Mouse (Mus musculus): Measurements from ENCODE around the gene Noto. TPM values are rescaled to one million over a fixed set of nuclear protein-coding genes. Genes with fewer than 3 reads are reported as not detected.

The Noto gene
- polyA plus RNA-seq (2015; fragmentation: Nextera tagmentation; extraction: Ambion mirVana), result not detected in 2 replicates

DNA sequence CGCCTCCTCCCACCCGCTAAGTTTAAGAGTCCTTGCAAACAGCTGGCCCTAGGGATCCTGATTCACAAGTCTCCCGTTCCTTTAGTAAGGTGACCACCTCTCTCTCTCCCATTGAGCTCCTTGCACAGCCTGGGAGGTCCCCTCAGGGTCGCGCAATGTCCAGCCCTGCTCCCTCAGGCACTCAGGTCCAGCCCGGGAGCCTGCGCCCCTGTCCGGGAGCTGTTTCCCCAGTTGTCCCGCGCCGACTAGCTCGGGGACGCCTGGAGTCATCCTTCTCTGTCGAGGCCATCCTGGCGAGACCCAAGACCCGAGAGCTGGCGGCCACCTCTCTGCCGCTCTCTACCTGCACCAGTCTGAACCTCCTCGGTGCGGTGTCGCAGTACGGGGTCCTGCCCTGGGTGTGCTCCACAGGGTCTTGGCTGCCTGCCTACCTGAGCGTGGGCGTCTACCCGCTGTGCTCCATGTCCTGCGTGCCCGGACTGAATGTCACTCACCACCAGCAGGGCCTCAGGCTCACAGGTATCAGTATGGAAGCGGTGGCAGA, at the start of gene Noto:
Gene Noto (plus strand): TSS at position 51 of the 544 bp plus-strand sequence.
- Histone ChIP-seq H3K4me2 (replicated peaks) (no peak within 1 kb of the TSS), H3K27ac (replicated peaks) (no peak within 1 kb of the TSS), H3K9ac (no peak within 1 kb of the TSS), H3K4me3 (replicated peaks) (no peak within 1 kb of the TSS), H3K4me1 (no peaks in the 10 kb centered on the region), H3K27me3 (peaks cover 12% of the 10 kb centered on the region), H3K9me3 (replicated peaks) (no peaks in the 10 kb centered on the region), H3K36me3 (no peaks in the 10 kb centered on the region)
- ATAC-seq (ENCODE audit: insufficient number of reproducible peaks, low FRiP score, low TSS enrichment, low read depth), result no peak
- 12% methylated on average over 28 of the region's 28 CpGs for WGBS

DNA sequence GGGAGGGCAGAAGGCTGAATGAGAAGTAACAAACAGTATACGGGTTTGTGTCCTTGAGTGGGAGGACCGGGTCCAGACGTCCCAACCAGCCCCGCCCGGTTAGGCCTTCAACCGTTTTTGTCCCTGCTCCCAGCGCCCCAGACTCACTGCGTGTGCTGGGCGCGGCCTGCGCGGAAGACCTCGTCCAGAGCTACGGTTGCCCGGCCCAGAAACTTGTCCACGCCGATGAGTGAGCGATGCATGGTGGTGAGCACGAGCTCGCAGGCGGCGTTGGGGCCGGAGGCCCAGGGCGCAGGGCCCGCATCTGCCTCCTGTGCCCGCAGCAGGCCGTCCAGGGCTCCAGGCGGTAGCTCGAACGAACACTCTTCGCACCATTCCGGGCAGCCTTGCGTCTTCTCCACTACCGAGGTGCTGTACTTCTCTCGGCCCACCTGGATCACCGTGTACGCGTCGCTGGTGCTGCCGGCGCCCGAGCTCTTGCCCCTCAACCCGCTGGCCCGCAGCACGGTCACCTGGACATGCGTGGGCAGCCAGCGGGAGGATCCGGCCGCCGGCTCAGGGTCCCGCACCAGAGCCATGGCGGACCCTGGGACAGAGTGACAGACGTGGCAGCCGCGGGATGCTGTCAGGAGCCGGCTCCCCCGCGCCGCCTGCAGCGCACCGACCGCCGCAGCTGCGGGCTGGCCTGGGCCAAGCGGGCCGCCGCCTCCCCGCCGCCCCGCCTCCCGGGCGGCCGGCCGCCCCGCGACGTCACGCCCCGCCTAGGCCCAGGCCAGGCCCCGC, 49.5 kb upstream of the Noto start, which contains the start of gene Rab11fip5:
Gene Rab11fip5 (minus strand): TSS at position 684 of the 783 bp plus-strand sequence.
- H3K9ac ChIP-seq, result peak within 1 kb of the TSS; percentile 83
- WGBS, result 2% methylated on average over 80 of the region's 80 CpGs
- 0 out of 2 replicates have a peak, but pooled peaks cover 4% of the 10 kb centered on the region for H3K36me3 ChIP-seq
- H3K4me1 ChIP-seq, result peaks cover 49% of the 10 kb centered on the region
- peak within 1 kb of the TSS; percentile 89 for H3K4me3 ChIP-seq (replicated peaks)
- ATAC-seq (ENCODE audit: insufficient number of reproducible peaks, low FRiP score, low TSS enrichment, low read depth), result no peak
- no peaks in the 10 kb centered on the region for H3K9me3 ChIP-seq (replicated peaks)
- peak within 1 kb of the TSS; percentile 77 for H3K27ac ChIP-seq (replicated peaks)
- H3K4me2 ChIP-seq (replicated peaks), result peak within 1 kb of the TSS; percentile 87
- H3K27me3 ChIP-seq, result no peaks in the 10 kb centered on the region

DNA sequence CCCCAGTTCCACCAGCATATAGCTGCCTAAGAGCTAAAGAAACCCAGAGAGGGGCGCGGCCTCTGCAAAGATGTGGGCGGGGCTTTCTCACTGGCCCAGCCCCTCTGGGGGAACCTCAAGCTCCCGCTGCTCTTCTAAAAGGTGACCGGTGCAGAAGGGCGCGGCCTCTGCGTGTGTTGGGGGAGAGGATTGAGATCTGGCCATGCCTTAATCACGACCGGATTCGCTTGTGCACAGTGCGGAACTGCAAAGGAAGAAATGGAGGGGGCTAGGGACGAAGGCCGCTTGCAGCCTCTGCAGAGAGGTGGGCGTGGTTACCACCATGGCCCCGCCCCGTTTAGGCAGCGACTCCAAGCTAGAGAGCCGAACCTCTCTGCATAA, 49.0 kb upstream of the Noto start:
- Histone ChIP-seq H3K27ac (replicated peaks) (0 out of 2 replicates have a peak overlapping the region, but pooled peaks have one; percentile 55), H3K9ac (no peak overlapping the region; the same call in 1 of the 2 replicates)

DNA sequence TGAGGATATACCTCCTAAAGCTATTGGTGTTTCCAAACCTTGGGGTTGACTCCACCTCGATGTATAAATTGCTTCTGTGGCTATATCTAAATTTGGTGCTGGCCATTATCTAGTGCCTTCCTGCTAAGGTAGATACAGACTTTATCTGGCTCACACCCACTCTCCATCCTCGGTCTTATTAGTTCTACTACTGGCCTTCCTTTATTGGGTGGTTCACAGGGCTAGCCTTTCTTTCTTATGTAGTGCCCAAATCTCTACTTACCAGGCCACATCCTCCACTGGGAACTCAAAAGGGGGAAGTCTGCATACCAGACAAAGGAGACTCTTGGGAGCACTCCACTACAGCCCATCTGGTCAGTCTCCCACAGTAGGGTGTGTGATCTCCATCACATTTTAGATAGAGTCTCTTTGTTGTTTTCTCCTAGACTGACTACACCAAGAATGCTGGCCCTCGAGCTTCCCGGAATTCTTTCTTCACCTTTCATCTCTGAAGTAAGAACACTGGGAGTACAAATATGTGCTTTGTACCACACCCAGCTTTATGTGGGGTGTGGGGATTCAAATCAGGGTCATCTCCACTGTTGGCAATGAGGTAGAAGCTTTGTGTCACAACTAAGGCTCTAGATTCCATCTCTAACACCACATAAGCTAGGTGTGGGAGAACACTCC, 46.5 kb upstream of the Noto start:
- ATAC-seq (ENCODE audit: insufficient number of reproducible peaks, low FRiP score, low TSS enrichment, low read depth), result no peak
- Histone ChIP-seq H3K4me2 (replicated peaks) (no peak overlapping the region), H3K27ac (replicated peaks) (no peak overlapping the region), H3K36me3 (no peaks in the 10 kb centered on the region), H3K9ac (no peak overlapping the region), H3K27me3 (no peaks in the 10 kb centered on the region; the same call in 1 of the 2 replicates), H3K4me1 (peaks cover 28% of the 10 kb centered on the region), H3K9me3 (replicated peaks) (no peaks in the 10 kb centered on the region), H3K4me3 (replicated peaks) (no peak overlapping the region)
- WGBS, result 64% methylated on average over 4 of the region's 4 CpGs

More for the DNA sequence above, 49.0 kb upstream of the Noto start:
- Histone ChIP-seq H3K9me3 (replicated peaks) (no peaks in the 10 kb centered on the region), H3K36me3 (0 out of 2 replicates have a peak, but pooled peaks cover 4% of the 10 kb centered on the region), H3K4me3 (replicated peaks) (peak overlapping the region; percentile 89), H3K27me3 (no peaks in the 10 kb centered on the region), H3K4me1 (peaks cover 43% of the 10 kb centered on the region), H3K4me2 (replicated peaks) (peak overlapping the region; percentile 87)
- peak; percentile 97 for ATAC-seq (ENCODE audit: insufficient number of reproducible peaks, low FRiP score, low TSS enrichment, low read depth)
- WGBS, result under 1% methylated on average over 19 of the region's 19 CpGs

DNA sequence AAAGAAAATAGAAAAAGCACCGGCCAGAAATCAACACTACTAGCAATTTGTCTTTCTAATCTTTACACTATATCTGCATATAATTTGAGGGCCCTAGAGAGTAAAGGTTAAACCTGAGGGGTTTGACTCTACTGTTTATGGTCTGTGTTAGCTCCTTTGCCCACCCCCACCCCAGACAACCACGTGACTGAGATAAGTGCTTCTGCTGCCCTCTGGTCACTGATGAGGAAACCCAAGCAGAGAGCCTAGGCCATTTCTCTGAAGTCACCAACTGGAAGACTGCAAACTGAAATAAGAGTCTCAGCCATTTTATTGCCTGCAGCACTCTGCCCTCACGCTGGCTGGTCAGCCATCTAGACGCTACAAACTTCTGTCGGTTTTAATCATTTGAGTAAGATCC, 45.8 kb upstream of the Noto start:
- Histone ChIP-seq H3K9ac (no peak overlapping the region), H3K36me3 (no peaks in the 10 kb centered on the region), H3K27me3 (no peaks in the 10 kb centered on the region; the same call in 1 of the 2 replicates), H3K27ac (replicated peaks) (no peak overlapping the region), H3K4me3 (replicated peaks) (no peak overlapping the region), H3K9me3 (replicated peaks) (no peaks in the 10 kb centered on the region), H3K4me2 (replicated peaks) (no peak overlapping the region), H3K4me1 (peaks cover 21% of the 10 kb centered on the region)
- WGBS, result 41% methylated on average over 5 of the region's 5 CpGs
- ATAC-seq (ENCODE audit: insufficient number of reproducible peaks, low FRiP score, low TSS enrichment, low read depth), result no peak

DNA sequence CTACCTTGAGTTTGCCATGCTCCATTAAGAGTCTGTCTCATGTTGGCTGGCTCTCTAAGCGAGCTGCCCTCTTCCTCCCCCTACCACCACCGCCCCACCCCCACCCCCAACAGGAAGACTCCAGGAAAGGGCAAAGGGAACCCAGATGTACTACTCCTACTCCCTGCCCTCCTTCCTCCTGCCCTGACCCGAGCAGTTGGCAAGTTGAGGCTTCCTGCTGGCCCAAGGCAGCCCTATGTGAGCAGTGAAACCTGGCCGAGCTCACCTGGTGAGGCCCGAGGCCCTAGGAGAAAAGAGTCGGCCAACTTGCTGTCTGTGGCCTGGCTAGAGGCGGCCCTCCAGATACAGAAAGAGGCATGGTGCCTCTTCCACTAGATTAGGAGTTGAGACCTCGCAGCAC, 45.1 kb upstream of the Noto start:
- H3K4me3 ChIP-seq (replicated peaks), result no peak overlapping the region
- H3K4me2 ChIP-seq (replicated peaks), result no peak overlapping the region
- no peaks in the 10 kb centered on the region for H3K36me3 ChIP-seq
- WGBS, result 46% methylated on average over 8 of the region's 8 CpGs
- peaks cover 14% of the 10 kb centered on the region for H3K4me1 ChIP-seq
- ATAC-seq (ENCODE audit: insufficient number of reproducible peaks, low FRiP score, low TSS enrichment, low read depth), result no peak
- no peak overlapping the region for H3K27ac ChIP-seq (replicated peaks)
- H3K9me3 ChIP-seq (replicated peaks), result no peaks in the 10 kb centered on the region
- H3K9ac ChIP-seq, result no peak overlapping the region
- H3K27me3 ChIP-seq, result no peaks in the 10 kb centered on the region; the same call in 1 of the 2 replicates

DNA sequence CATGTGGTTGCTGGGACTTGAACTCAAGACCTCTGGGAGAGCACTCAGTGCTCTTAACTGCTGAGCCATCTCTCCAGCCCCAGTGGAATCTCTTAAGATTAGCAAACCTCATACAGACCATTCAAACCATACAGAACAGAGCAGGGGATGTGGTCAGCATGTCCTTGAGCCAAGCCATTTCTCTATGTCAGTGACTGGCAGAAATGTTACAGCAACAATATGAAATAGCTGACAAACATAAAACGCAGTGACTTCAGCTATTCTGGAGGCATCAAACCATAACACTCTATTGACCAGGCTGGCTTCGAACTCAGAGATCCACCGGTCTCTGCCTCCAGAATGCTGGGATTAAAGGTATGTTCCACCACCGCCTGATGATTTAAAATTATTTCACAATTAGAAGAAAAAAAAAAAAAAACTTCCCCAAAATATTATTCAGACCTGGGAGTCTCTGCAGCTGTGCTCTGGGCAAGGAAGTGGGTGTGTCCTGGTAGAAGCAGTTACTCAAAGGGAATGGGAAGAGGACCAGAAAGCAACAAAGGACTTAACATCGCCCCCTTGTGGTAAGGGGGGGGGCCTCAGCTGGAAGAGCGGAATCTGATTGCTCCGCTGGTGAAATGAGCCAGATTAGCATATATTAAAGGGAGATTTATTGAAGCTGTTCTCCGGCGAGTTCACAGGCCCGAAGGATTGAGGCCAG, 43.3 kb upstream of the Noto start:
- WGBS, result 26% methylated on average over 10 of the region's 10 CpGs
- Histone ChIP-seq H3K9me3 (replicated peaks) (no peaks in the 10 kb centered on the region), H3K27me3 (no peaks in the 10 kb centered on the region; the same call in 1 of the 2 replicates), H3K27ac (replicated peaks) (no peak overlapping the region), H3K4me1 (peaks cover 9% of the 10 kb centered on the region), H3K4me3 (replicated peaks) (0 out of 2 replicates have a peak overlapping the region, but pooled peaks have one; percentile 3), H3K9ac (no peak overlapping the region), H3K36me3 (no peaks in the 10 kb centered on the region), H3K4me2 (replicated peaks) (peak overlapping the region; percentile 35)
- ATAC-seq (ENCODE audit: insufficient number of reproducible peaks, low FRiP score, low TSS enrichment, low read depth), result peak; percentile 75; the same call in 1 of the 2 replicates

DNA sequence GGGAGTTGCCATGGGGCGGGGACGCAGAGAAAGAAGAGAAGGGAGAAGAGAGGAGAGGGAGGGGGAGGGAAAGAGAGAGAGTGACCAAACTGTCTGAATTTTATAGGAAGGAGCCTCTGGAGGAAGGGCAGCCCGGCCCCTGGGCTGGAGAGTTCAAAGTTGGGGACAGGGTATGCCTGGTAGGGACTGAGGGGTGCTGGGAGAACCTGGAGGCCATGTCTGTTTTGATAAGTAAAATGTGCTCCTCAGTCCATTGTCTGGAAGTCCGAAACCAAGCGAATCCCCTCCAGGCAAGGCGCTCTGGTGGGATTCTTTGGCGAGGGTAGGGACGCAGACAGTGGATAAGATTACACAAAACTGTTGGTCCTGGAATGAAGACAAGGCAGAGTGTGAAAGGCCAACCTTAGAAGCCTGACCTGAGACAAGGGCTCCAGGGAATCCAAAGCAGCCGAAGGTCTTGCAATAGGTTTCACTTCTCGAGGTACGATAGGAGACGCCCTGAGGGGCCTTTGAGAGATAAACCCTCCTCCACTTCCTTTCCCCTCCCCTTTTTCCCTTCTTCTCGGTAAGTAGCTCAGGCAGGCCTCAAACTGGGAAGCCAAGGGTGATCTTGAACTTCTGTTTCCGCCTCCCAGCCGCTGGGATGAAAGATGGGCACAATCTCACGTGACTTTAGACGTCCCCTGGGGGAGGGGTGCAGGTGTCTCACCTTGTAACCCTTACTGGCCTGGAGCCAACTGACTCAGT, 42.6 kb upstream of the Noto start:
- Histone ChIP-seq H3K4me2 (replicated peaks) (peak overlapping the region; percentile 35), H3K36me3 (no peaks in the 10 kb centered on the region), H3K27ac (replicated peaks) (no peak overlapping the region), H3K4me1 (peaks cover 9% of the 10 kb centered on the region), H3K9ac (no peak overlapping the region), H3K9me3 (replicated peaks) (no peaks in the 10 kb centered on the region), H3K4me3 (replicated peaks) (peak overlapping the region; percentile 3; the same call in 1 of the 2 replicates), H3K27me3 (peaks cover 1% of the 10 kb centered on the region; the same call in 1 of the 2 replicates)
- WGBS, result 16% methylated on average over 17 of the region's 17 CpGs
- peak; percentile 19; the same call in 1 of the 2 replicates for ATAC-seq (ENCODE audit: insufficient number of reproducible peaks, low FRiP score, low TSS enrichment, low read depth)

DNA sequence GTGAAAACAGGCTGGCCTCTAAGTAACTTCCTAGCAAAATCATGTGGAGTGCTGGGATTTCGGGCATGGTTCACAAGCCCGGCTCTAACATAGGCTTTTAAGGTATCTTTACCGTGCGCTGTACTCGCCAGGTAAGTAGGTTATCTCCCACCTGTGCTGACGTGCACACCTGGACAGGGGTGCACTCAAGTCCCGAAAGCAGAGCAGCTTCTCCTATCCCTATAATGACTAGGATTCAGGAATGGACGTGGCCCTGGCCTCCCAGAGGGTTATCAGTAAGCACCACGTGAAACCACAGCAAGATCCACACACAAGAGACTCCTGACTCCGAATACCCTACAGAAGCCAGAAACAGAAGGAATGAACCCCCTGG, 42.1 kb upstream of the Noto start:
- Histone ChIP-seq H3K36me3 (no peaks in the 10 kb centered on the region), H3K27me3 (peaks cover 5% of the 10 kb centered on the region; the same call in 1 of the 2 replicates), H3K4me1 (peaks cover 9% of the 10 kb centered on the region), H3K9ac (no peak overlapping the region), H3K4me3 (replicated peaks) (no peak overlapping the region), H3K9me3 (replicated peaks) (no peaks in the 10 kb centered on the region), H3K27ac (replicated peaks) (no peak overlapping the region), H3K4me2 (replicated peaks) (no peak overlapping the region)
- no peak for ATAC-seq (ENCODE audit: insufficient number of reproducible peaks, low FRiP score, low TSS enrichment, low read depth)
- 70% methylated on average over 10 of the region's 10 CpGs for WGBS

DNA sequence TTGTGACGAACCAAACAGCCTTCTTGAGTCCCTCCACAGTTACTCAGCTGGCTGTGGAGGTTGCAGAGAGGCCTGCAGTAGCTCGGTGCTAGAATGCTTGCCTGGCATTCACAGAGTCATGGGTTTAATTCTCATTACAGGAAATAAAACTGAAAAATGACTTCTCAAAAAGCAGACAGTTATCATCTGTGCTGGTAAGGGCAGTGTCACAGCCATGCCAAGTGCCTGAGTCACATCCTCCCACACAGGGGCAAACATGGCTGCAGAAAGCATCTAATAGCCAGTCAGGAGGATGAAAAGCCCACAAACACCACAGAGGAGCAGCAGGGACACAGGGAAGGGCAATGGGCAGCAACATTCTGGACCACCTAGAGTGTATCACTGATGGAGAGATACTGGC, 40.9 kb upstream of the Noto start:
- Histone ChIP-seq H3K9ac (no peak overlapping the region), H3K27me3 (peaks cover 5% of the 10 kb centered on the region; the same call in 1 of the 2 replicates), H3K27ac (replicated peaks) (no peak overlapping the region), H3K9me3 (replicated peaks) (no peaks in the 10 kb centered on the region), H3K36me3 (no peaks in the 10 kb centered on the region), H3K4me2 (replicated peaks) (no peak overlapping the region), H3K4me1 (peaks cover 9% of the 10 kb centered on the region), H3K4me3 (replicated peaks) (no peak overlapping the region)
- no peak for ATAC-seq (ENCODE audit: insufficient number of reproducible peaks, low FRiP score, low TSS enrichment, low read depth)
- WGBS, result 70% methylated on average over 2 of the region's 2 CpGs

Measured in embryonic facial prominence, embryonic 15.5 days (tissue).